Mouse (Mus musculus) midbrain, embryonic 16.5 days (tissue): ENCODE results near the gene Saa2. TPM values are rescaled to one million over a fixed set of nuclear protein-coding genes. Genes with fewer than 3 reads are reported as not detected.
"Not testable (repeated sequence)": the region's sequence is repeated elsewhere in the genome, so short reads cannot be mapped to it uniquely, and the experiment has no call there.

Experiments used
- ATAC-seq: fragments of 200-750 bp; cut with Nextera tagmentation; 2 replicates; pipeline ENCODE4 v1.8.0; 2017; ENCODE audit warnings: moderate TSS enrichment
- H3K27ac ChIP-seq: fragments of 300-500 bp; sonication (generic); 2 replicates; pipeline ENCODE4 v1.5.1; 2014; ENCODE audit warnings: mild to moderate bottlenecking, low read length, mixed read lengths
- H3K27me3 ChIP-seq: fragments of 300-500 bp; sonication (generic); 2 replicates; pipeline ENCODE4 v1.6.1; 2014; ENCODE audit warnings: low read depth, low read length, mixed read lengths; ENCODE audit not compliant: control insufficient read depth, insufficient read depth
- H3K36me3 ChIP-seq: fragments of 300-500 bp; sonication (generic); 2 replicates; pipeline ENCODE4 v1.6.1; 2014; ENCODE audit warnings: mild to moderate bottlenecking, low read length, moderate library complexity, mixed read lengths; ENCODE audit not compliant: control insufficient read depth, insufficient read depth
- H3K4me1 ChIP-seq: fragments of 300-500 bp; sonication (generic); 2 replicates; pipeline ENCODE4 v1.6.1; 2014; ENCODE audit warnings: mild to moderate bottlenecking, low read length, mixed read lengths; ENCODE audit not compliant: control insufficient read depth, insufficient read depth
- H3K4me2 ChIP-seq: fragments of 300-500 bp; sonication (generic); 2 replicates; pipeline ENCODE4 v1.6.1; 2014; ENCODE audit warnings: mild to moderate bottlenecking, low read length, mixed read lengths
- H3K4me3 ChIP-seq: fragments of 300-500 bp; sonication (generic); 2 replicates; pipeline ENCODE4 v1.5.1; 2014; ENCODE audit warnings: low read depth, mild to moderate bottlenecking, low read length, moderate library complexity, mixed read lengths
- H3K9ac ChIP-seq: fragments of 300-500 bp; sonication (generic); 2 replicates; pipeline ENCODE4 v1.6.1; 2014; ENCODE audit warnings: low read depth, low read length, mixed read lengths
- H3K9me3 ChIP-seq: fragments of 300-500 bp; sonication (generic); replicated peaks from 2 replicates; pipeline ENCODE4 v1.6.1; 2014; ENCODE audit warnings: mild to moderate bottlenecking, low read length, mixed read lengths; ENCODE audit not compliant: control insufficient read depth, poor library complexity, severe bottlenecking
- WGBS: fragments of 180-500 bp; shearing (Covaris S2); extraction: QIAGEN DNeasy Blood & Tissue Kit; methylation state at CpG from one replicate; pipeline ENCODE4 v1.1.7; 2014; 5-methylcytosine and 5-hydroxymethylcytosine counted together
- polyA plus RNA-seq: library from polyadenylated mRNA; unstranded; fragments of >200 nt; fragmentation: Nextera tagmentation; extraction: Ambion mirVana; gene quantifications from 2 replicates; pipeline ENCODE4 v1.2.1, GENCODE M21; 2015

The Saa2 gene
- polyA plus RNA-seq, 1 experiment from 2014 or later, result not detected

DNA sequence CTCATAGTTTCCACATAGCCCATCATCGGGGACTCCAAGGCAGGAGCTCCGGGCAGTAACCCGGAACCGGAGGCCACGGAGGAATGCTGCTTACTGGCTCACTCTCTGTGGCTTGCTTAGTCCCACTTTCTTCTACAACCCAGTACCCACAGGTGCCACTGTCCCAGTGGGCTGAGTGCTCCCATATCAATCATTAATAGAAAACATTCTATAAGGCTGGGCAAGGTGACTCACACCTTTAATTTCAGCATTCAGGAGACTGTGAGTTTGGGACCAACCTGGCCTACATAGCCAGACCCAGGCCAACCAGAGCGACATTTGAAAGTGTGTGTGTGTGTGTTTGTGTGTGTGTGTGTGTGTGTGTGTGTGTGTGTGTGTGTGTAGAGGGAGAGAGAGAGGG is 28.2 kb upstream of the Saa2 start:
- WGBS, result 89% methylated on average over 6 of the region's 6 CpGs

GRCm38 (mm10) chr7:46723849-46724248 is 27.7 kb upstream of the Saa2 start:
- H3K9me3 ChIP-seq, result no peaks in the 10 kb centered on the region
- no peak overlapping the region for H3K9ac ChIP-seq
- no peaks in the 10 kb centered on the region for H3K36me3 ChIP-seq
- H3K27ac ChIP-seq, result no peak overlapping the region
- no peak overlapping the region for H3K4me2 ChIP-seq
- WGBS, result 92% methylated on average over 3 of the region's 3 CpGs
- no peaks in the 10 kb centered on the region; the same call in 1 of the 2 replicates for H3K27me3 ChIP-seq
- no peaks in the 10 kb centered on the region for H3K4me1 ChIP-seq
- H3K4me3 ChIP-seq, result no peak overlapping the region
- ATAC-seq, result no peak

More for the DNA sequence above, 28.2 kb upstream of the Saa2 start:
- H3K36me3 ChIP-seq, result no peaks in the 10 kb centered on the region
- H3K9me3 ChIP-seq, result no peaks in the 10 kb centered on the region
- no peaks in the 10 kb centered on the region; the same call in 1 of the 2 replicates for H3K27me3 ChIP-seq
- H3K9ac ChIP-seq, result no peak overlapping the region
- H3K4me2 ChIP-seq, result no peak overlapping the region
- no peaks in the 10 kb centered on the region for H3K4me1 ChIP-seq
- no peak for ATAC-seq
- H3K27ac ChIP-seq, result no peak overlapping the region
- H3K4me3 ChIP-seq, result no peak overlapping the region

- Histone ChIP-seq H3K4me2 (no peak overlapping the region), H3K9ac (no peak overlapping the region), H3K27me3 (no peaks in the 10 kb centered on the region; the same call in 1 of the 2 replicates), H3K27ac (no peak overlapping the region), H3K9me3 (no peaks in the 10 kb centered on the region), H3K4me1 (no peaks in the 10 kb centered on the region), H3K4me3 (no peak overlapping the region), H3K36me3 (no peaks in the 10 kb centered on the region)
- WGBS, result 78% methylated on average over 5 of the region's 5 CpGs
- no peak for ATAC-seq
Observed at GRCm38 (mm10) chr7:46724396-46724795, 27.2 kb upstream of the Saa2 start.

GRCm38 (mm10) chr7:46727584-46727983 is 24.0 kb upstream of the Saa2 start:
- no peak overlapping the region for H3K9ac ChIP-seq
- no peaks in the 10 kb centered on the region for H3K9me3 ChIP-seq
- 82% methylated on average over 1 of the region's 1 CpGs for WGBS
- ATAC-seq, result no peak
- no peaks in the 10 kb centered on the region for H3K4me1 ChIP-seq
- H3K27ac ChIP-seq, result no peak overlapping the region
- H3K4me2 ChIP-seq, result no peak overlapping the region
- no peaks in the 10 kb centered on the region for H3K27me3 ChIP-seq
- no peak overlapping the region for H3K4me3 ChIP-seq
- no peaks in the 10 kb centered on the region for H3K36me3 ChIP-seq

GRCm38 (mm10) chr7:46732458-46732857 is 19.1 kb upstream of the Saa2 start, which contains the start of gene Saa4:
Saa4 (minus strand) TSS chr7:46732603.
- H3K9me3 ChIP-seq, result no peaks in the 10 kb centered on the region
- H3K4me1 ChIP-seq, result no peaks in the 10 kb centered on the region
- no peak for ATAC-seq
- H3K36me3 ChIP-seq, result no peaks in the 10 kb centered on the region
- WGBS, result 95% methylated on average over 4 of the region's 4 CpGs
- H3K9ac ChIP-seq, result no peak within 1 kb of the TSS
- no peak within 1 kb of the TSS for H3K4me2 ChIP-seq
- no peak within 1 kb of the TSS for H3K27ac ChIP-seq
- no peaks in the 10 kb centered on the region for H3K27me3 ChIP-seq
- H3K4me3 ChIP-seq, result no peak within 1 kb of the TSS

- ATAC-seq, result no peak
- WGBS, result 94% methylated on average over 2 of the region's 2 CpGs
- no peak overlapping the region for H3K4me2 ChIP-seq
Observed at GRCm38 (mm10) chr7:46734983-46735382, 16.6 kb upstream of the Saa2 start.

DNA sequence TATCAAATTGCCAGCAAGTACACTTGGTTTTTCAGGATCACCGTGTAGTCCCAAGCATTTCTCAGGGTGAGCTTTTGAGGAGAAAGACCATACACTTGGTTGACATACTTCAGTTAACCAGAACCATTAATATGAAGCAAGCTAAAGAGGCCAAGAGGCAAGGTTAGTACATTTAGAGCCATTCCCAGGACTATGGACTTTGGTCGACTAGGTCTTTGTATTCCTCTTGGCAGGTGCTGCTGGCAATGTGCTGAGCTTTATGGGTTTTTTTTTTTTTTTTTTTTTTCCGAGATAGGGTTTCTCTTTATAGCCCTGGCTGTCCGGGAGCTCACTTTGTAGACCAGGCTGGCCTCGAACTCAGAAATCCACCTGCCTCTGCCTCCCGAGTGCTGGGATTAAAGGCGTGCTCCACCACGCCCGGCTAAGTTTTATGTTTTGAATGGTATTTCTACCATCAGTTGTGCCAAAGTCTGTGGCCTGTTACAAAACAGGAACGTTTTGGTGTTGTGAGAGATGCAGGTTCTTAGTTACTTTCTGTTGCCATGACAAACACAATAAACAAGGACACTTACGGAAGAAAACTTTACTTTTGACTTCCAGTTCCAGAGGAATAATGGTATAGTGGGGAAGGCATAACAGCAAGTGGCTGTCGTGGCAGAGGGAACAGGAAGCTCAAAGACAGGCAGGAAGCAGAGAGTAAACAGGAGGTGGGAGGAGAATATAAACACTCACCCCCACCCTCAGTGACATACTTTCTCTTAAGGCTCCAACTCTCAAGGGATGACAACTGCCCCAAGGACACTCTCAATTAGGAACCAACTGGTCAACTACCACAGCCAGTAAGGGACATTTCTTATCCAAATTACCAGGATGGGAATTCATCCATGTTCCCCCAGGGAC is 12.8 kb upstream of the Saa2 start:
- H3K9me3 ChIP-seq, result no peaks in the 10 kb centered on the region
- no peaks in the 10 kb centered on the region for H3K4me1 ChIP-seq
- H3K27ac ChIP-seq, result no peak overlapping the region
- H3K4me3 ChIP-seq, result no peak overlapping the region
- H3K36me3 ChIP-seq, result no peaks in the 10 kb centered on the region
- ATAC-seq, result no peak
- H3K27me3 ChIP-seq, result no peaks in the 10 kb centered on the region
- no peak overlapping the region for H3K9ac ChIP-seq
- no peak overlapping the region for H3K4me2 ChIP-seq
- 88% methylated on average over 12 of the region's 12 CpGs for WGBS

More at GRCm38 (mm10) chr7:46734983-46735382, 16.6 kb upstream of the Saa2 start:
- Histone ChIP-seq H3K4me3 (no peak overlapping the region), H3K9me3 (no peaks in the 10 kb centered on the region), H3K27ac (no peak overlapping the region), H3K36me3 (no peaks in the 10 kb centered on the region), H3K27me3 (no peaks in the 10 kb centered on the region), H3K4me1 (no peaks in the 10 kb centered on the region), H3K9ac (no peak overlapping the region)

DNA sequence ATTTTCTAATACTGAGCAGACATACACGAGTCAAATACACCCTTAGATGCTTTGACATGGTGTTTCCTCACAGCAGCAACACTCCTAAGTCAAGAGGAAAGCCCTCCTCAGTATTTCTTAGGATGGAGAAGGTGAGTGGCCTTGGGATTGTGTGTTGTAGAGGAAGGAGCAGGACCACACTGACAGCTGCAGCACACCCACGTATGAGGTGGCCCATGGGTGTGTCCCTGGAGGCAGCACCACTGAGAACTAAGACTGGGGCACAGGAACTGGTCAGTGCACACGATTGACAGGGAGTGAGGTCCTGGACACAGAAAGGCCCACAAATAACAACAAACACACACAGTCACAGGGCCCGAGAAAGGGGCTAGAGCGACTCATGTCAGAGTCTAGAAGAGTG is 11.5 kb upstream of the Saa2 start:
- H3K9me3 ChIP-seq, ATAC-seq, H3K4me3 ChIP-seq, H3K4me1 ChIP-seq, H3K36me3 ChIP-seq, H3K9ac ChIP-seq, H3K27ac ChIP-seq, H3K27me3 ChIP-seq, H3K4me2 ChIP-seq: not testable (repeated sequence)
- WGBS, result 80% methylated on average over 5 of the region's 5 CpGs

- WGBS, result 67% methylated on average over 3 of the region's 3 CpGs
- not testable (repeated sequence) for H3K9me3 ChIP-seq, H3K9ac ChIP-seq, ATAC-seq, H3K4me3 ChIP-seq, H3K4me2 ChIP-seq, H3K36me3 ChIP-seq, H3K27me3 ChIP-seq, H3K27ac ChIP-seq, H3K4me1 ChIP-seq
Observed at GRCm38 (mm10) chr7:46742880-46743279, 8.7 kb upstream of the Saa2 start, which contains the start of gene Saa1. Saa1 (minus strand) TSS chr7:46742980.
